Mouse (Mus musculus) spleen, postnatal 10 days (tissue): ENCODE results near the gene Pias1.

Source experiments
- DNase-seq, 2 experiments: peaks; one replicate each; pipeline ENCODE4 v3.0.0; 2021 to 2022; ENCODE audit warnings: low spot score in 2 of 2

Pias1 gene

GRCm38 (mm10) chr9:62987824-62988223 is at the start of gene Pias1:
TSS of gene Pias1 (minus strand) at chr9:62987924.
- no peak for DNase-seq

- no peak for DNase-seq
These were observed 47.7 kb upstream of the Pias1 start for GRCm38 (mm10) chr9:63035431-63035830.

GRCm38 (mm10) chr9:63031011-63031782 is 43.5 kb upstream of the Pias1 start:
- DNase-seq, result peak in 1 of 2 experiments; percentile 43

- DNase-seq, result no peak
These were observed 34.8 kb upstream of the Pias1 start for GRCm38 (mm10) chr9:63022486-63022885.

GRCm38 (mm10) chr9:63007371-63007770 is 19.6 kb upstream of the Pias1 start:
- DNase-seq, result no peak

GRCm38 (mm10) chr9:63006081-63006820 is 18.5 kb upstream of the Pias1 start:
- DNase-seq, result no peak

- no peak for DNase-seq
These were observed 10.8 kb upstream of the Pias1 start for GRCm38 (mm10) chr9:62998561-62998960.

GRCm38 (mm10) chr9:62997626-62998025 is 9.9 kb upstream of the Pias1 start:
- DNase-seq, result no peak

GRCm38 (mm10) chr9:62995186-62995585 is 7.5 kb upstream of the Pias1 start:
- no peak for DNase-seq

GRCm38 (mm10) chr9:62990134-62990533 is 2.4 kb upstream of the Pias1 start:
- DNase-seq, result no peak

- peak; percentile 97 to 99 for DNase-seq
These were observed 6.9 kb downstream of the Pias1 start for GRCm38 (mm10) chr9:62980777-62981202.

- peak; percentile 61 for DNase-seq
These were observed 7.5 kb downstream of the Pias1 start for GRCm38 (mm10) chr9:62980162-62980776.

GRCm38 (mm10) chr9:62979461-62980161 is 8.1 kb downstream of the Pias1 start:
- DNase-seq, result no peak

GRCm38 (mm10) chr9:62977152-62977551 is 10.6 kb downstream of the Pias1 start:
- DNase-seq, result no peak

GRCm38 (mm10) chr9:62975830-62976229 is 11.9 kb downstream of the Pias1 start:
- DNase-seq, result no peak

GRCm38 (mm10) chr9:62974439-62974838 is 13.3 kb downstream of the Pias1 start:
- DNase-seq, result peak in 1 of 2 experiments; percentile 63

- DNase-seq, result peak in 1 of 2 experiments; percentile 60
These were observed 15.5 kb downstream of the Pias1 start for GRCm38 (mm10) chr9:62972073-62972745.

GRCm38 (mm10) chr9:62970345-62970744 is 17.4 kb downstream of the Pias1 start:
- no peak for DNase-seq

GRCm38 (mm10) chr9:62966018-62966417 is 21.7 kb downstream of the Pias1 start:
- DNase-seq, result no peak

GRCm38 (mm10) chr9:62952713-62953112 is 35.0 kb downstream of the Pias1 start:
- no peak for DNase-seq

GRCm38 (mm10) chr9:62945346-62945745 is 42.4 kb downstream of the Pias1 start:
- no peak for DNase-seq
